Mouse (Mus musculus) lung, postnatal 0 days (tissue): Measurements from ENCODE around the gene Flrt1.

Experiments used
- CTCF ChIP-seq: IDR thresholded peaks from 2 replicates; pipeline ENCODE4 v1.5.1; 2016; ENCODE audit warnings: antibody characterized with exemption, mild to moderate bottlenecking
- EP300 ChIP-seq: IDR thresholded peaks from 2 replicates; pipeline ENCODE4 v1.6.1; 2016; ENCODE audit warnings: antibody characterized with exemption, mild to moderate bottlenecking, control low read depth

DNA sequence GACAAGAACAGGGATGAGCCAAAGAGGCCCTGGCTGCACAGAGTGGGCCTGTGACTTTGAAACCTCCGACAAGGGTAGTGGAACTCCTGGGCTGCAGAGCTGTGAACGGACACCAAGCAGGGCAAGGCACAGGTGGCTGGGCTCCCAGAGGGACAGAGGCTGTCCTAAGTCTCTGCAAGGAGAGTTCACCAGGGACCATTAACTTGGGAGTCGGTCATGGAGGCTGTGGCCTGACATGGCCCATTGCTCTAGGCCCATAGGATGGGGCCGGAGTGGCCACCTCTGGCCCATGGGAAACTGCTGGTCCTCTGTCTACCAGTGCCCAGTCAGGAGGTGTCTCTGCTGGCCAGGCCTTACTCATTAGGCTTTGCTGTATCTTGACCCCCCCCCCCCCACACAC, 6.2 kb upstream of the Flrt1 start:
- TF ChIP-seq CTCF (no peak), EP300 (no peak)
